Mouse (Mus musculus) layer of hippocampus, adult 6 months (tissue): Measurements from ENCODE around the gene Itpkc. TPM values are rescaled to one million over a fixed set of nuclear protein-coding genes. Genes with fewer than 3 reads are reported as not detected.

Source experiments
- long read RNA-seq, 2 experiments: library from polyadenylated mRNA; unstranded; transcript quantifications; one replicate each; pipeline ENCODE4 v2.0.0; 2019 to 2020
- microRNA-seq: library from miRNA; unstranded; fragments of <30 nt; microRNA quantifications from one replicate; pipeline ENCODE4 v1.2.0, GENCODE M21; 2020
- polyA plus RNA-seq: library from polyadenylated mRNA; unstranded; fragments of <200 nt; fragmentation: Nextera tagmentation; gene quantifications from 2 replicates; pipeline ENCODE4 v1.2.3, GENCODE M21; 2021

The Itpkc gene
- 0.89 and 0.93 TPM in 2 replicates for polyA plus RNA-seq
- long read RNA-seq, experiment 1, partial matches to known transcripts: 2 of 3 reads
- long read RNA-seq, experiment 1, other reads (novel, unspliced or antisense): 0 of 3 reads
- long read RNA-seq, experiment 2, transcript Itpkc-201 (7 exons, 3,247 nt): major isoform, 16 of 22 reads
- long read RNA-seq, experiment 2, partial matches to known transcripts: 3 of 22 reads
- long read RNA-seq, experiment 2, other reads (novel, unspliced or antisense): 3 of 22 reads

GRCm38 (mm10) chr7:27228281-27228821 is at the start of gene Itpkc:
Itpkc (minus strand) TSS chr7:27228661.

GRCm38 (mm10) chr7:27258205-27258899 is 29.9 kb upstream of the Itpkc start, which contains the start of gene Numbl:
Numbl (plus strand) TSS chr7:27258433.

GRCm38 (mm10) chr7:27232781-27233281 is 4.4 kb upstream of the Itpkc start, which contains the start of gene Coq8b:
Coq8b (plus strand) TSS chr7:27233023.

GRCm38 (mm10) chr7:27195681-27196611 is 32.5 kb downstream of the Itpkc start, which contains the start of the genes BC024978 and Snrpa:
BC024978 (plus strand) TSS chr7:27195781.
Snrpa (minus strand) TSS chr7:27196271.

GRCm38 (mm10) chr7:27180837-27181695 is 47.4 kb downstream of the Itpkc start, which contains the start of the genes Gm21983 and Mia:
Gm21983 (minus strand) TSS chr7:27181086.
Mia (minus strand) TSS chr7:27181157.

GRCm38 (mm10) chr7:27178324-27179216 is 49.9 kb downstream of the Itpkc start, which contains the start of gene Rab4b:
Rab4b (minus strand) TSS chr7:27178896.

GRCm38 (mm10) chr7:27166614-27167474 is 61.6 kb downstream of the Itpkc start, which contains the start of gene Egln2:
Egln2 (minus strand) TSS chr7:27166802.

Small RNAs within 50 kb of the gene (microRNA-seq; reads per million reads assigned to microRNA genes)
- gene Mir1191: not detected
- 0.64 reads per million for gene Mir3101

Other genes with a start within 250 kb of the Itpkc start
- gene Cyp2a12, start 199.6 kb downstream of the Itpkc start, polyA plus RNA-seq: not detected in 2 replicates
- 0.30 TPM in 1 of 2 replicates, not detected in the other for gene Cyp2f2, start 108.8 kb downstream of the Itpkc start, polyA plus RNA-seq
- gene Cyp2t4, start 74.9 kb downstream of the Itpkc start, polyA plus RNA-seq: 0.08 TPM in 1 of 2 replicates, not detected in the other
- 70.9 and 81.1 TPM in 2 replicates for gene Egln2, start 61.9 kb downstream of the Itpkc start, polyA plus RNA-seq
- 104 and 105 TPM in 2 replicates for gene Rab4b, start 49.8 kb downstream of the Itpkc start, polyA plus RNA-seq
- gene Gm21983, start 47.6 kb downstream of the Itpkc start, polyA plus RNA-seq: not detected in 2 replicates
- 24.4 and 64.8 TPM in 2 replicates for gene Mia, start 47.5 kb downstream of the Itpkc start, polyA plus RNA-seq
- 6.3 and 7.3 TPM in 2 replicates for gene BC024978, start 32.9 kb downstream of the Itpkc start, polyA plus RNA-seq
- 157 and 164 TPM in 2 replicates for gene Snrpa, start 32.4 kb downstream of the Itpkc start, polyA plus RNA-seq
- 11.0 and 11.7 TPM in 2 replicates for gene Coq8b, start 4.4 kb upstream of the Itpkc start, polyA plus RNA-seq
- gene Numbl, start 29.8 kb upstream of the Itpkc start, polyA plus RNA-seq: 8.9 and 9.6 TPM in 2 replicates
- 13.3 and 18.2 TPM in 2 replicates for gene Ltbp4, start 109.0 kb upstream of the Itpkc start, polyA plus RNA-seq
- 2.9 and 3.8 TPM in 2 replicates for gene Shkbp1, start 127.4 kb upstream of the Itpkc start, polyA plus RNA-seq
- gene Gm20479, start 128.8 kb upstream of the Itpkc start, polyA plus RNA-seq: not detected in 2 replicates
- 2.6 and 2.7 TPM in 2 replicates for gene Sptbn4, start 219.0 kb upstream of the Itpkc start, polyA plus RNA-seq
- 41.8 and 47.3 TPM in 2 replicates for gene Blvrb, start 219.3 kb upstream of the Itpkc start, polyA plus RNA-seq
- gene Sertad3, start 245.1 kb upstream of the Itpkc start, polyA plus RNA-seq: 3.2 and 4.1 TPM in 2 replicates